Mouse (Mus musculus) lung, postnatal 0 days (tissue): ENCODE measurements around the gene Nodal.

Source experiments
- CTCF ChIP-seq: IDR thresholded peaks from 2 replicates; pipeline ENCODE4 v1.5.1; 2016; ENCODE audit warnings: antibody characterized with exemption, mild to moderate bottlenecking
- EP300 ChIP-seq: IDR thresholded peaks from 2 replicates; pipeline ENCODE4 v1.6.1; 2016; ENCODE audit warnings: antibody characterized with exemption, mild to moderate bottlenecking, control low read depth

DNA sequence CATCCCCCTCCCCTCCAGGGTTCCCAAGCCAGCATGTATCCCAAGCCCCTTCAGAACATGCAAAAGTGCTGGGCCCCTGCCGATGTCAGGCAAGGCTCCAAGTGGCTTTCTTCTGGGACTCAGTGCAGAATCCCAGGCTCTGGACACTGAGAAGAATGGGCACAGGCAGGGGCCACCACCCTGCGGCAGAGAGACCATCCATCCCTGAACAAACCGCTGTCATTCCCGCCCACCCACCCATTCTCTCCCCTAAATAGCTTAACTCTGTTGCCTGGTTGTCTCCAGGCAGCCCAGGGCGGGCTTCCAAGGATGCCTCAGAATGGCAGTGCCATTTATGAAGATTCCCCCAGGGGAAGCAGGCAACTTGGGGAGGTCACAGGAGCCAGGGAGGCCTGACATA, 28.8 kb upstream of the Nodal start:
- TF ChIP-seq CTCF (no peak), EP300 (no peak)
